Mouse (Mus musculus): ENCODE measurements around the gene Cd300lb.

DNA sequence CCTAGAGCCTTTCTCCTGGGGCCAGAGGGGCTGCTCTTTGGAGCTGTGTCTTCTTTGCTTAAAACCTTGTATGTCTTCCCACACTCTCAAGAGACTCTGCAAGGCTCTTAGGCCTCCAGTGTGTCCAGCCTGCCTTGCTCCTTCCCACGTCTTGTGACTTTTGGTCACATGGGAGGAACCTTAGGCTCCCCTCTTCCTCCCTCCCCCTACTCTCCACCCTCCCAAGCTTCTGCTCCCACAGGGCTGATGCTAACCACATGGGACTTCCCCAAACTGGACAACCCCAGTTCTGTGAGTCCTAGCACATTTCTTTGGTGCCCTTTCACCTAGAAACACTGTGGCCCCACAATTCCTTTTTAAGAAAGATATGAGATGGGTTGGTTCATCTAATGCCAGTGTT lies 36.2 kb downstream of the Cd300lb start:
- no peak for TF ChIP-seq CTCF (IDR thresholded peaks at IDR 0.05; ENCODE audit: borderline replicate concordance, control insufficient read depth, extremely low read depth, insufficient read depth, low read length, poor library complexity)
- TF ChIP-seq POLR2A (IDR thresholded peaks at IDR 0.05; ENCODE audit: control insufficient read depth, extremely low read depth, insufficient read depth, low read length, poor library complexity), result no peak
